Mouse (Mus musculus) stomach, embryonic 16.5 days (tissue): ENCODE measurements around the gene Il17rd. TPM values are rescaled to one million over a fixed set of nuclear protein-coding genes. Genes with fewer than 3 reads are reported as not detected.

ENCODE experiments used
- ATAC-seq: fragments of 200-750 bp; cut with Nextera tagmentation; 2 replicates; pipeline ENCODE4 v1.8.0; 2017; ENCODE audit warnings: moderate number of reproducible peaks, moderate TSS enrichment; ENCODE audit not compliant: insufficient read depth, low FRiP score
- H3K27ac ChIP-seq: fragments of 300-500 bp; sonication (generic); 2 replicates; pipeline ENCODE4 v1.5.1; 2014; ENCODE audit warnings: low read length
- H3K27me3 ChIP-seq: fragments of 300-500 bp; sonication (generic); 2 replicates; pipeline ENCODE4 v1.6.1; 2014; ENCODE audit warnings: low read length, control low read depth, mixed read lengths; ENCODE audit not compliant: control insufficient read depth, insufficient read depth
- H3K36me3 ChIP-seq: fragments of 300-500 bp; sonication (generic); 2 replicates; pipeline ENCODE4 v1.6.1; 2014; ENCODE audit warnings: low read length; ENCODE audit not compliant: control insufficient read depth, insufficient read depth
- H3K4me1 ChIP-seq: fragments of 300-500 bp; sonication (generic); 2 replicates; pipeline ENCODE4 v1.6.1; 2014; ENCODE audit warnings: low read length, control low read depth, mixed read lengths; ENCODE audit not compliant: control insufficient read depth, insufficient read depth
- H3K4me2 ChIP-seq: fragments of 300-500 bp; sonication (generic); 2 replicates; pipeline ENCODE4 v1.6.1; 2014; ENCODE audit warnings: low read depth, low read length, mixed read lengths
- H3K4me3 ChIP-seq: fragments of 300-500 bp; sonication (generic); replicated peaks from 2 replicates; pipeline ENCODE4 v1.5.1; 2014; ENCODE audit warnings: mild to moderate bottlenecking, low read length
- H3K9ac ChIP-seq: fragments of 300-500 bp; sonication (generic); 2 replicates; pipeline ENCODE4 v1.6.1; 2014; ENCODE audit warnings: low read length
- H3K9me3 ChIP-seq: fragments of 300-500 bp; sonication (generic); replicated peaks from 2 replicates; pipeline ENCODE4 v1.6.1; 2016; ENCODE audit warnings: low read length, control low read depth; ENCODE audit not compliant: control insufficient read depth
- WGBS: fragments of 180-500 bp; shearing (Covaris S2); extraction: QIAGEN DNeasy Blood & Tissue Kit; methylation state at CpG from one replicate; pipeline ENCODE4 v1.1.7; 2014; 5-methylcytosine and 5-hydroxymethylcytosine counted together
- polyA plus RNA-seq: library from polyadenylated mRNA; unstranded; fragments of >200 nt; fragmentation: Nextera tagmentation; extraction: Ambion mirVana; gene quantifications from 2 replicates; pipeline ENCODE4 v1.2.1, GENCODE M21; 2015

Gene Il17rd
- polyA plus RNA-seq, 1 experiment from 2014 or later, result 2.5 TPM

DNA sequence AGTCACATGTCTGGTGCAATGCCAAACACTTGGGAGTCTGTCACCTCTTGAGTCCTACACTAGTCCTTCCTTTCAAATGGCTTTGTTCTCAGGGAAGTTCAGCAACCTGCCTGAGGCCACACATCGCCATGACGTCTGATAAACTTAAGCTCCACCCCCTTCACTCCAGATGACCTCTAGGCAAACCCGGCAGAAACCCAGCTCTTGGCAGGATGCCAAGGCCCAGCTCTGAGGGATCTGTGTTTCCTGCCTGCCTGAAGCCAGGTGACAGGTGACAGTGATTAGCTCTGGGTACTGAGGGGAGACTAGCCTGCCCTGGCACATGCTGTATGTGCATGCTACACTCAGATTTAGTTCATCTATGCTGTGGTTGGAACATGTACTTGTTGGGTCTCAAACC is 33.2 kb downstream of the Il17rd start:
- Histone ChIP-seq H3K9ac (no peak overlapping the region), H3K4me2 (no peak overlapping the region), H3K9me3 (no peaks in the 10 kb centered on the region), H3K36me3 (no peaks in the 10 kb centered on the region), H3K4me3 (no peak overlapping the region), H3K27me3 (no peaks in the 10 kb centered on the region), H3K4me1 (peaks cover 85% of the 10 kb centered on the region), H3K27ac (peak overlapping the region; percentile 75)
- 9% methylated on average over 3 of the region's 3 CpGs for WGBS
- peak; percentile 81 for ATAC-seq

DNA sequence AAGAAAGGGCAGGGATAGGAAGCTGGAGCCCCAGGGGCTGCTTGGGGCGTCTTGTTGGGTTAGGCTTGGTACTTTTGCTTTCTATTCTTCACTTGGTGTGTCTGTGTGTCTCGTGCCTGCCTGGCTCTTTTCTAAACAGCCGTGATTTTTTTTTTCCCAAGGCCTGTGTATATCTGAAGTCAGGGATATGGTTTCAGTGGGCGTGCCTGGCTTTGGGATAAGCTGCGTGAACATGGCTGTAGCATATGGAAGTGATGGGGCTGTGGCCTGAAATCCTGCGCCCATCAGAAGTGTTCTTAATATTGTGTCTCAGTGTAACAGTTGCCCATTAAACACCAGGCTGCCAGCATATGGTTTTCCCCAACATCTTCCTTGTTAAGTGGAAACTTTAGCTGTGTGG is 36.3 kb downstream of the Il17rd start:
- peak overlapping the region; percentile 65 for H3K27ac ChIP-seq
- no peaks in the 10 kb centered on the region for H3K9me3 ChIP-seq
- no peaks in the 10 kb centered on the region for H3K27me3 ChIP-seq
- WGBS, result 34% methylated on average over 6 of the region's 6 CpGs
- peak overlapping the region; percentile 38 for H3K4me2 ChIP-seq
- no peak for ATAC-seq
- H3K36me3 ChIP-seq, result no peaks in the 10 kb centered on the region
- peak overlapping the region; percentile 43 for H3K9ac ChIP-seq
- H3K4me3 ChIP-seq, result no peak overlapping the region
- H3K4me1 ChIP-seq, result peaks cover 59% of the 10 kb centered on the region

DNA sequence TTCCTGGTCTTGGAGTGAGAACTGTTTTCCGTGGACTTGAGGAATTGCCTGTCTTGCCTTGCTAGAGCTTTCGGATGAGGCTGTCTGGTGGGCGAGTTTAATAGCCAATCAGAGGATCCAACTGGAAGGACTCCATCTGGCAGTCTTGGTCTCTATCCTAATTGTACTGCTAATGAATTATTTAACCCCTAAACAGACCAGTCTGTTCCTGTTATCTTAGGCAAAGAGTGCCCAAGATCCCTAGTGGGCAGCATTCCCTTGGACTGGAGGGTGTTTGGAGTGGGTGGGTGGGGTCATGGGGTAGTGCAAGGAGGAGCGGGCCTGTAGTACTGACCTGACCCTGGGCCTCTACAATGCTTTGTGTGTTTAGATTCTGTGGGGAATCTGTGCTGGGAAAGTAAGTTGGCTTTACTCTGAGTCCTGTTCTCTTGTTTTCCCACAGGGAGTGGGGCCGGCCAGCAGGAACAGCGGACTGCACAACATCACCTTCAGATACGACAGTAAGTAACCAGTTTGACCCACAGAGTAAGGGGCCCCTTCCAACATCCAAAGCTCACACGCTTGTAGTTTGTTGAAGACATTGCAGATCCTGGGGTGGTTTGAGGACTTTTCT is 37.3 kb downstream of the Il17rd start:
- no peak overlapping the region for H3K4me3 ChIP-seq
- H3K27me3 ChIP-seq, result no peaks in the 10 kb centered on the region
- peak overlapping the region; percentile 15 for H3K27ac ChIP-seq
- peaks cover 51% of the 10 kb centered on the region for H3K4me1 ChIP-seq
- no peak overlapping the region for H3K9ac ChIP-seq
- H3K4me2 ChIP-seq, result no peak overlapping the region
- H3K36me3 ChIP-seq, result no peaks in the 10 kb centered on the region
- H3K9me3 ChIP-seq, result no peaks in the 10 kb centered on the region
- WGBS, result 49% methylated on average over 8 of the region's 8 CpGs
- no peak for ATAC-seq

DNA sequence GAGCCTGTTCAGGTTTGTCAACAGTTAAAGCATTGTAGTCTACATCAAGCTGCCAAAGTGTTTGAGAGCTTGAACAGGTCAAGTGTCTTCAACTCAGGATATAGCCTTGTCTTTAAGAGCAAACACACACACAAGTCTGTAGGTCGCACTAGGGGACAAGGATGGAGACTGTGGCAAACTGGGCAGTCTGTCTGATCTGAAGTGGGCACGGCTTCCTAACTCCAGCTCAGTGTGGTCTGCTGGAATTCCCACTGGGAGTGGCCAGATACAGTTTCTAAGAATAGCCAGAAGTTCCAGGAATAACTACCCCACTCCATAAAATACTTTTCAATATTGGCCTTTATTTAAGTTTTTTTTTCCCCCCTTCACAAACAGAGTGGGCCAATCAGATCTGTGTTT is 37.8 kb downstream of the Il17rd start:
- no peak overlapping the region for H3K4me3 ChIP-seq
- peak overlapping the region; percentile 15 for H3K27ac ChIP-seq
- H3K4me1 ChIP-seq, result peaks cover 46% of the 10 kb centered on the region
- 54% methylated on average over 2 of the region's 2 CpGs for WGBS
- ATAC-seq, result no peak
- H3K36me3 ChIP-seq, result no peaks in the 10 kb centered on the region
- H3K9ac ChIP-seq, result no peak overlapping the region
- no peak overlapping the region for H3K4me2 ChIP-seq
- no peaks in the 10 kb centered on the region for H3K9me3 ChIP-seq
- no peaks in the 10 kb centered on the region for H3K27me3 ChIP-seq

DNA sequence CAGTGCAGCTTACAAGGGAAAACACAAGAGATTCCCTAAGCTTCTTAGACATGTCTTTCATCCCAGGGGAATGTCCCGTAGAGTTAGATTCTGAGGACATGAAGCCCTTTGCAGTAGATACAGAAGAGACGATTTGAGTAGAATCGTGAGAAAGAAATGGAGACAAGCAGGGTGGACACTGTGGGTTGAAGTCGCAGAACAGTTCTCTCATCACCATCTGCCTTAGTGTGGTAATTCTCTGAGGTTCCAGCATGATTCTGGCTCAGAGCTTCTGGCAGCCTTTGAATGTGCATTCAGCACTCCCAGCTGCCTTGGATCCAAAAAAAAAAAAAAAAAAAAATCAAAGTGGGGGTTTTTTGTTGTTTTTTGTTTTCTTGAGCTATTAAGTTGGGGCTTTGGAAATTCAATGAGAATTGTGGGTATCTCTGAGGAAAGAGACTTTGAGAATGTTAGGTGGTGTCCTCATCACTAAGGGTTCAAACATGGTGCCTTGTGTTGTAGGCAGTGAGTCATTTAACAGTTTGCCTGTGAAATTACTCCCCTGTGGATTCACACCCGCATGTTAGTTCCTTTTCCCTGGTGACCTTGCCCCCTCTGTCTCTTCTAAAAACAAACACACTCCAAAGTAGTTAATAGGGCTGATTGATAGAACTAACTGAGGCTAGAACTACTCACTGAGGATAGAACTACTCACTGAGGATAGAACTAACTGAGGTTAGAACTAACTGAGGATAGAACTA is 43.0 kb downstream of the Il17rd start:
- H3K36me3 ChIP-seq, result no peaks in the 10 kb centered on the region
- no peaks in the 10 kb centered on the region for H3K27me3 ChIP-seq
- H3K9me3 ChIP-seq, result no peaks in the 10 kb centered on the region
- no peak overlapping the region for H3K4me2 ChIP-seq
- WGBS, result 63% methylated on average over 5 of the region's 5 CpGs
- H3K9ac ChIP-seq, result no peak overlapping the region
- no peak overlapping the region for H3K4me3 ChIP-seq
- peaks cover 3% of the 10 kb centered on the region for H3K4me1 ChIP-seq
- no peak overlapping the region for H3K27ac ChIP-seq
- ATAC-seq, result no peak

DNA sequence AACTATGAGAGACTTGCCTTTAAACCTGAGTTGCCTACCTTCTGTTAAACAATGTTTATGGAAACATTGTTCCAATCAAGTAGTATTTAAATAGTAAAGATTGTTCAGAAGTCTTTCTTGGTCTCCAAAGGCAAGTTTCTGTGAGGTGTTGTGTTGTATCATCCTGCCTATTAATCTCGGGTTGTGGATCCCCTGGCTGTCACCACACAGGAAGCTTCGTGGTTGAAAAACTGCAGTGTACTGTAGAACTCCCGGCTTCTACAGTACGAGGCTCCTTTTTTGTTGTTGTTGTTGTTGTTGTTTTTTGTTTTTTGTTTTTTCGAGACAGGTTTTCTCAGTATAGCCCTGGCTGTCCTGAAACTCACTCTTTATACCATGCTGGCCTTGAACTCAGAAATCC is 46.7 kb downstream of the Il17rd start:
- ATAC-seq, result no peak
- 66% methylated on average over 5 of the region's 5 CpGs for WGBS
- no peak overlapping the region for H3K9ac ChIP-seq
- H3K4me2 ChIP-seq, result no peak overlapping the region
- H3K27ac ChIP-seq, result no peak overlapping the region
- H3K36me3 ChIP-seq, result peaks cover 5% of the 10 kb centered on the region; the same call in 1 of the 2 replicates
- no peak overlapping the region for H3K4me3 ChIP-seq
- no peaks in the 10 kb centered on the region for H3K27me3 ChIP-seq
- no peaks in the 10 kb centered on the region for H3K4me1 ChIP-seq
- H3K9me3 ChIP-seq, result no peaks in the 10 kb centered on the region

DNA sequence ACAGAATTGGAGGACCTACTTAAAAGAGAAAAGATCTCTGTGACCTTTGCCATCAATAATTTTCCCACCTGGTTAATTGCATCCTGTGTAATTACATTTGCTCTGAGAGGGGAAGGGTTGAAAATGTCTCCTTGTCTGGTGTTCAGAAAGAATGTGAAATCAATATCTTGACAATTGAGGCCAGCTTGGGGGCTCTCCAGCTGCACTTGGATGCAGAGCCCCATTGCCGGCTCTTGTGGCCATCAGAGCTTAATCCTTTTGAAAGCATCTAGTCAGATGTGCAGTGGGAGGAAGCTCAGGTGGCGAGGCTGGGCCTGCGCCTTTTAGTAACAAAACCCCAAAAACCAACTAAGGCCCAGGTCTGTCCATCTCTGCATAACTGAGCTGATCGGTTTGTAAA is 47.3 kb downstream of the Il17rd start:
- WGBS, result 63% methylated on average over 4 of the region's 4 CpGs
- no peaks in the 10 kb centered on the region for H3K4me1 ChIP-seq
- no peaks in the 10 kb centered on the region for H3K27me3 ChIP-seq
- peaks cover 5% of the 10 kb centered on the region; the same call in 1 of the 2 replicates for H3K36me3 ChIP-seq
- no peak overlapping the region for H3K4me3 ChIP-seq
- no peak overlapping the region for H3K4me2 ChIP-seq
- no peaks in the 10 kb centered on the region for H3K9me3 ChIP-seq
- no peak overlapping the region for H3K9ac ChIP-seq
- no peak for ATAC-seq
- no peak overlapping the region for H3K27ac ChIP-seq

DNA sequence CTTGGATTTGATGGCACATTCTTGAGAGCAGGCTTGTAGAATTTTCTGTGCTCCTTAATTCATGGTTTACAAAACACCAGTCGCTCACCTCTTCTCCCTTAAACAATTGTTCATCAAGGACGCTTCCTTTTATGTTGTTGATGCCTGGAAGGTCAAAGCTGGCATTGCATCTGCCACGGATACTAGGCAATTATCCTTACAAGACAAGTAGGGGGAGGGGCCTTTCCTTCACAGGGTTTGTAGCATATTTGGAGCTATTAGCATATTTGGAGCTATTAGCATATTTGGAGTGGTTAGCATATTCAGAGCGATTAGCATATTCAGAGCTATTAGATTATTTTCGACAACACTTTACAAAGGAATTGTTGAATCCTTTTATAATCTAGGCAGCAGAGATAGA is 55.5 kb downstream of the Il17rd start:
- no peak overlapping the region for H3K27ac ChIP-seq
- H3K9me3 ChIP-seq, result no peaks in the 10 kb centered on the region
- no peaks in the 10 kb centered on the region for H3K36me3 ChIP-seq
- no peak overlapping the region for H3K4me2 ChIP-seq
- ATAC-seq, result no peak
- no peaks in the 10 kb centered on the region for H3K27me3 ChIP-seq
- no peaks in the 10 kb centered on the region for H3K4me1 ChIP-seq
- WGBS, result 80% methylated on average over 5 of the region's 5 CpGs
- no peak overlapping the region for H3K9ac ChIP-seq
- no peak overlapping the region for H3K4me3 ChIP-seq

DNA sequence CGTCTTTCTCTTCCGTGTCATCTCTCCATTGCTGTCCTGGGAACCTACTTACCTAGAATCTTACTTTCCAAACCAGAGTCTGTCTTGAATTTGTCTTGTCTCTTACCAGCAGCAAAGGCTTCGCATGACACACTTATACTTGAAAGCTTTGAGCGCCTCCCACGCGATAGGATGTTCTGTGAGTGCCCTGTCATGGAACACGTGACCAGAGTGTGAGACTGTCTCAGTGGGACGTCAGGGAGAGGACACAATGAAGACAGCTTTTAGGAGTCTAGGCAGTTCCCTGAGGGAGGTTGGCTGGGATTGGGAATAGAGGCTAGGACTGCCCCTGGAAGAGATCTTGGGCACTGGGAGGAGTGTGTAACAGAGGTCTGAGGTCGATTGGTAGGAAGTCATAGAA is 57.4 kb downstream of the Il17rd start:
- 68% methylated on average over 9 of the region's 9 CpGs for WGBS
- Histone ChIP-seq H3K4me1 (no peaks in the 10 kb centered on the region), H3K36me3 (peaks cover 4% of the 10 kb centered on the region; the same call in 1 of the 2 replicates), H3K27me3 (no peaks in the 10 kb centered on the region), H3K9me3 (no peaks in the 10 kb centered on the region), H3K27ac (no peak overlapping the region), H3K4me2 (no peak overlapping the region), H3K4me3 (no peak overlapping the region), H3K9ac (peak overlapping the region; percentile 24; the same call in 1 of the 2 replicates)
- ATAC-seq, result no peak
